Mouse (Mus musculus): ENCODE results near the gene Foxo4.

Gene Foxo4

GRCm38 (mm10) chrX:101253952-101254729, at the start of gene Foxo4:
Foxo4 (plus strand) TSS chrX:101254528.
- in situ Hi-C loops (cut with MboI; ENCODE audit: low pct_unique_long_range_greater_than_20kb in 1 of 2, low sequenced_read_pairs in 2 of 2, unreplicated experiment in 1 of 2), result no loop called here

- in situ Hi-C loops (cut with MboI; ENCODE audit: low pct_unique_long_range_greater_than_20kb in 1 of 2, low sequenced_read_pairs in 2 of 2, unreplicated experiment in 1 of 2), result no loop called here
Measured at GRCm38 (mm10) chrX:101221834-101222795, 32.2 kb upstream of the Foxo4 start, which contains the start of gene Snx12. Snx12 (minus strand) TSS chrX:101222563.

DNA sequence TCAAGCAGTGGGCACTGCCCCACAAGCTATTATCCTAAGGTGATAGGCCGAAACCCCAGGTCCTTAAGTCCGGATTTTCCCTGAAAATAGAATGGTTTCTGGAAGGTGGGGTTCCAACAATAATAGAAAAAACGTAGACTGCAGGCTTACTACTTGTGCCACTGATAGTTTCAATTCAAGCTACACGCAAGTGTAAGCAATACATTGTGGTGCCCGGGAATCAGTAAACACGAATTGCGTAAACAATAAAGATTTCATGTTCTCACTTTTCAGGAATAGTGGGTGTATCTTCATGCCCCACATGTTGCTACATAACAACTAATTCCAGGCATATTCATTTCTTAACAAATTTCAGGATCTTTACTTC, 31.5 kb upstream of the Foxo4 start:
- in situ Hi-C loops (cut with MboI; ENCODE audit: low pct_unique_long_range_greater_than_20kb in 1 of 2, low sequenced_read_pairs in 2 of 2, unreplicated experiment in 1 of 2), result no loop called here

DNA sequence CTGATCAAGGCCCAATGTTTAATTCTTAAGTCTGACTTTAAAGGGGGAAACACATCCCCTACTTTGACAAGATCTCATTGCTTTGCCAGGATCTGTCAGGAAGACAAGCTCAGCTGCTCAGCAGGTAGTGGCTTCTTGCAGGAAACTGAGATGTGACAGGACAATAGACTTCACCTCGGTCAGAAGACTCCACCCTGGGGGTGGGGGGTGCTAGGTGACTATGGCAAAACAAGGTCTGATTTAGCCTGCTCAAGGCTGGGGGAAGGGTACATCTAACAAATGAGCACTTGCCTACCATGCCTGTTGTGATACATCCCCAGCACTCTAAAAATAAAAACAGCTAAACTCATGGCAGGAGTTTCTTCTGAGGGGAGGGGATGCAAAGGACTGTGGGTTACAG, 9.3 kb upstream of the Foxo4 start:
- in situ Hi-C loops (cut with MboI; ENCODE audit: low pct_unique_long_range_greater_than_20kb in 1 of 2, low sequenced_read_pairs in 2 of 2, unreplicated experiment in 1 of 2), result no loop called here

- in situ Hi-C loops (cut with MboI; ENCODE audit: low pct_unique_long_range_greater_than_20kb in 1 of 2, low sequenced_read_pairs in 2 of 2, unreplicated experiment in 1 of 2), result no loop called here
Measured at GRCm38 (mm10) chrX:101254740-101255139, 412 bp downstream of the Foxo4 start.

- in situ Hi-C loops (cut with MboI; ENCODE audit: low pct_unique_long_range_greater_than_20kb in 1 of 2, low sequenced_read_pairs in 2 of 2, unreplicated experiment in 1 of 2), result no loop called here
Measured at GRCm38 (mm10) chrX:101256603-101257002, 2.3 kb downstream of the Foxo4 start.

- in situ Hi-C loops (cut with MboI; ENCODE audit: low pct_unique_long_range_greater_than_20kb in 1 of 2, low sequenced_read_pairs in 2 of 2, unreplicated experiment in 1 of 2), result no loop called here
Measured at GRCm38 (mm10) chrX:101260441-101261325, 6.4 kb downstream of the Foxo4 start.

GRCm38 (mm10) chrX:101263892-101264291, 9.6 kb downstream of the Foxo4 start, which contains the start of gene Gm614:
Gm614 (minus strand) TSS chrX:101263992.
- in situ Hi-C loops (cut with MboI; ENCODE audit: low pct_unique_long_range_greater_than_20kb in 1 of 2, low sequenced_read_pairs in 2 of 2, unreplicated experiment in 1 of 2), result no loop called here

DNA sequence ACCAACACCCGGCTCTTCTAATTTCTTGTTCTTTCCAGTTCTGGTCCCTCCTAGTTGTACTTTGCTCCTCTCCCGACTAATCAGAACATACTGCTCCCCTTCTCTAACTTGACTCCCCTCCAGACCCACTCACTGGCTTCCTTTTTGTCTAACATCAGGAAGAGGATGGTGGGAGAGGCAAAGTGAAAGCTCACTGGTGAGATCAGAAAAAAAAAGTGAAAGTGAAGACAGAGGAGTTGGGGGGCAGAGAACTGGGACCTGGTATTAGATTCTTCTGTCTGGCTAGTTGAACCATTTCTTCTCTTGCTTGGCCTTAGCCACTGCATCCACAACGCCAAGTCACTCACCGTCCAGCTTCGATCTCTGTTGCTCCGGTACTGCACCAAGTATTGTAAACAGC, 12.3 kb downstream of the Foxo4 start:
- in situ Hi-C loops (cut with MboI; ENCODE audit: low pct_unique_long_range_greater_than_20kb in 1 of 2, low sequenced_read_pairs in 2 of 2, unreplicated experiment in 1 of 2), result no loop called here

DNA sequence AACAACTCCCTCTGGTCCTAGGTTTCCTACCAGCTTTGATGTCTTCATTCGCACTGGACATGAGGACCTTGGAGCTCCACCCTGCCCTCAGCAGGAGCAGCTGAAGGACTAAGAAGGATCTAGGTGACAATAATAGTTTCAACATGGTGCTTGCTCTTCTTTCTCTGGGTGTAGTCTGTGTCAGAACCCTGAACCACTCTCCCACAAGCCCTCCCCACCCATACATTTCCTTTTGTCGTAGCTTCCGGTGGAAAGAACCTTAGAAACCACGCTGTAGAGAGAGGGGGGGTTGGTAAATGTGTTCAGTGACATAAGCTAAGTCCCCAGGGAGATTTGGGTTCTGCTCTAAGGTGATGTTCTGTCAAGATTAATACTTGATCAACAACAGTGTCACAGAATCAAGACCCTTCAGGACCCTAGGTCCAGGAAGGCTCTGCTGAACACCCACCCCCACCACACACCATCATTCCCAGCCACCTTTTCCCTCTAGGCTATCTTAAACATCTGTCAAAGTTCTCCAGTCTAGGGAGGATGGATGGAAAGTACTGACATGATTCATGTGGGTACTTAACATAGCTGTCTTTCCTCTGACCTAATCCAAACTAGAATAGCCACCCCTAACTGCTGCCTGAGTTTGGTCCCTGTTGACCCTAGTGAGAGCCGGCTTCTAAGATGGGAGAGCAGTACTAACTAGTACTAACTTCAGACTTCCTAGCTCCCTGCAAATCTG, 13.9 kb downstream of the Foxo4 start, which contains the start of gene Il2rg:
Gene Il2rg, minus strand, starts transcription at position 231 of the 730 bp plus-strand sequence.
- in situ Hi-C loops (cut with MboI; ENCODE audit: low pct_unique_long_range_greater_than_20kb in 1 of 2, low sequenced_read_pairs in 2 of 2, unreplicated experiment in 1 of 2), result no loop called here

GRCm38 (mm10) chrX:101268755-101269124, 14.4 kb downstream of the Foxo4 start, which contains the start of gene Gm20489:
Gm20489 (minus strand) TSS chrX:101269023.
- in situ Hi-C loops (cut with MboI; ENCODE audit: low pct_unique_long_range_greater_than_20kb in 1 of 2, low sequenced_read_pairs in 2 of 2, unreplicated experiment in 1 of 2), result no loop called here

DNA sequence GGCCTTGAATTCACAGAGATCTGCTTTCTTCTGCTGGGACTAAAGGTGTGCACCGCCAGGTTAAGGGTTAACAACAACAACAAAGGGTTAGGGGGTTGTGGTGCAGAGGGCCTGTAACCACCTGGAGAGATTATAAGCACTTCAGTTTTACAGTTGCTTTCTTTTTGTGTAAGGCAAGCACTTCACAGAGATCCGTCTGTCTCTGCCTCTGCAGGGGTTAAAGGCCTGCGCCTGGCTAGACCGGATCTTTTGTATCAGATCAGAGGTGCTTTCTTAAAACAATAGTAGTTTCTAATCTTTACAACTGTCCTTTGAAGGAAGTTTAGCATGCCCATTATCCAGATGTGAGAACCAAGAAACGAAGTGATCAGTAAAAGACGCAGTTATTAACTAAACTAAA, 19.1 kb downstream of the Foxo4 start:
- in situ Hi-C loops (cut with MboI; ENCODE audit: low pct_unique_long_range_greater_than_20kb in 1 of 2, low sequenced_read_pairs in 2 of 2, unreplicated experiment in 1 of 2), result no loop called here

DNA sequence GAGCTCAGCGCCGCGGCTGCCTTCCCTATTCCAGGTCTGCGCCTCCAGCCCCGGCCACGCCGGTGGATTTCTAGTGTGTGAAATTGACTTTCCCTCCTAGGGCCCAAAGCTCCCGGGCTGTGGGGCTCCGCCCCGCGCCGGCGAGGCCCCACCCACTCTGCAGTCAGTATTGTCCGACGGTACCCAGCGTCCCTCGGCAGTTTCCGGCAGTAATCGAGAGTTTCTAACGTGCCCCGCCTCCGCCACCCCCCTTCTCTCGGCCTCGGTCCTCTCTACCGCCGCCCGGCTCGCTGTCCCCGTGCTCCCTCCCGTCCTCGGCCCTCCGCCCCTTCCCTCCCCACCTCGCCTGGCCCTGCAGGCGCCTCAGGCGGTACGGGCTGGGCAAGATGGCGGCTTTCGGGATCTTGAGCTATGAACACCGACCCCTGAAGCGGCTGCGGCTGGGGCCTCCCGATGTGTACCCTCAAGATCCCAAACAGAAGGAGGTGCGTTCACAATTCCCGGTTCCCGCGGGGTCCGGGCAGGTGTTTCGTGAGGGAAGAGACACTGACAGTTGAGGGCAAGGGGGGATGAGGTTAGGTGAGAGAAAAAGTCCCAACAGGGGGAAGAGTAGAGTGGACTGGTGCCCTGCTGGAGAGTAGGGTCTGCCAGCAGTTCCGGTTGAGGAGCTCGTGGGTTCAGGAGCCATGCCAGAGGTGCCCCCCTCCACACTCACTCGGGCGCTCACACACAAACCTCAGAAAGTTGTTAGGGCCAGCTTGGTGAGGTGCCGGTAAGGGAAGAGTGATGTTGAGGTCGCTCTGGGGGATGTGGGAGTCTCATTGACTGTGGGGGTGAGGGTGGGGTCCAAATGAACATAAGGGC, 19.8 kb downstream of the Foxo4 start, which contains the start of gene Med12:
Gene Med12, plus strand, starts transcription at position 156 of the 864 bp plus-strand sequence.
- in situ Hi-C loops (cut with MboI; ENCODE audit: low pct_unique_long_range_greater_than_20kb in 1 of 2, low sequenced_read_pairs in 2 of 2, unreplicated experiment in 1 of 2), result no loop called here

- in situ Hi-C loops (cut with MboI; ENCODE audit: low pct_unique_long_range_greater_than_20kb in 1 of 2, low sequenced_read_pairs in 2 of 2, unreplicated experiment in 1 of 2), result no loop called here
Measured at GRCm38 (mm10) chrX:101282813-101283212, 28.5 kb downstream of the Foxo4 start.

DNA sequence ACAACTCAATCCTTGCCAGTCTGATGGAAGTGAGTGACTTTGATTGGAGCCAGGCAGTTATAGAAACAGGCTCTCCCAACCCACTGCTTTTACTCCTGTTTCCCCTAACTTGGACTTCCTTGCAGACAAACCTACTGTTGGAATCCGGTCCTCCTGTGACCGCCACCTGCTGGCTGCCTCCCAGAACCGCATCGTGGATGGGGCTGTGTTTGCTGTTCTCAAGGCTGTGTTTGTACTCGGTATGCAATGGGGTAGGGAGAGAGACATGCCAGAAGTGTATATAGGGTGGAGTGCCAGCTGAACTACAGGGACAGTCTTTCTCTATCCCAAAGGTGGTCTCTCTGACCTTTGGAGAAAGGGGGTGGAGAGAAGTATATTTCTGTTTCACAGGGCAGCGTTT, 31.2 kb downstream of the Foxo4 start:
- in situ Hi-C loops (cut with MboI; ENCODE audit: low pct_unique_long_range_greater_than_20kb in 1 of 2, low sequenced_read_pairs in 2 of 2, unreplicated experiment in 1 of 2), result no loop called here

DNA sequence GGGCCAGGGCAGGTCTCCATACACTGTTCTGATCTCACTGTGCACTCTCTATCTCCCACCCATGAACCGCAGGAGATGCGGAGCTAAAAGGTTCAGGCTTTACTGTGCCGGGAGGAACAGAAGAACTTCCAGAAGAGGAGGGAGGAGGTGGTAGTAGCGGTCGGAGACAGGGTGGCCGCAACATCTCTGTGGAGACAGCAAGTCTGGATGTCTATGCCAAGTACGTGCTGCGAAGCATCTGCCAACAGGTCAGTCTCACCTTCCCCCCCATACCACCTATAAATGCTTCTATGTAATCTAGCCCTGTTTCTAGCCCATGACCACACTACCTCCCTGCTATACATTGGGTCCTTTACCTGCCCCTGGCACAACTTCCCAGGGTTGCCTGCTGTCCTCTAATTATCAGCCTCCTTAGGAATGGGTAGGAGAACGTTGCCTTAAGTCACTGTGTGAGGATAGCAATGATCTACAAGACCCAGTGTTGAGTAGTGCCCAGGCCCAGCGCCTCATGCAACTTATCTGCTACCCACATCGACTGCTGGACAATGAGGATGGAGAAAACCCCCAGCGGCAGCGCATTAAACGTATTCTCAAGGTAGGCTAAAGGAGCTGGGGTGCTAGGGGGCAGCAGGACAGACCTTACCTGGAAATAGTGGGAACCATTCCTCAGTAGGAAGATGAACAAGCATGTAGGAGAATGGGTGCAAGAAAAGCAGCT, 31.8 kb downstream of the Foxo4 start:
- in situ Hi-C loops (cut with MboI; ENCODE audit: low pct_unique_long_range_greater_than_20kb in 1 of 2, low sequenced_read_pairs in 2 of 2, unreplicated experiment in 1 of 2), result no loop called here
